Mouse (Mus musculus) frontal cortex, adult (tissue): Measurements from ENCODE around the gene Rnf144b.

ENCODE experiments used
- ATAC-seq: cut with Nextera tagmentation; 2 replicates; pipeline ENCODE4 v1.9.2; 2017; ENCODE audit warnings: mild to moderate bottlenecking, moderate library complexity, mixed read lengths; ENCODE audit not compliant: low TSS enrichment

Gene Rnf144b

GRCm38 (mm10) chr13:47124449-47124848, 2.0 kb downstream of the Rnf144b start:
- ATAC-seq = no peak

GRCm38 (mm10) chr13:47124986-47125385, 2.5 kb downstream of the Rnf144b start:
- no peak for ATAC-seq

GRCm38 (mm10) chr13:47125595-47125994, 3.1 kb downstream of the Rnf144b start:
- no peak for ATAC-seq

GRCm38 (mm10) chr13:47129090-47129489, 6.6 kb downstream of the Rnf144b start:
- no peak for ATAC-seq

- no peak for ATAC-seq
Observed at GRCm38 (mm10) chr13:47133058-47133457, 10.6 kb downstream of the Rnf144b start.

GRCm38 (mm10) chr13:47134836-47135235, 12.4 kb downstream of the Rnf144b start:
- peak; percentile 95 for ATAC-seq

GRCm38 (mm10) chr13:47135741-47136140, 13.3 kb downstream of the Rnf144b start:
- ATAC-seq = no peak

GRCm38 (mm10) chr13:47142764-47143163, 20.3 kb downstream of the Rnf144b start:
- ATAC-seq = no peak

- ATAC-seq = no peak
Observed at GRCm38 (mm10) chr13:47145939-47146338, 23.5 kb downstream of the Rnf144b start.

- 0 out of 2 replicates have a peak, but pooled peaks have one; percentile 17 for ATAC-seq
Observed at GRCm38 (mm10) chr13:47146388-47146787, 23.9 kb downstream of the Rnf144b start.

- peak; percentile 72 for ATAC-seq
Observed at GRCm38 (mm10) chr13:47148573-47148972, 26.1 kb downstream of the Rnf144b start.

GRCm38 (mm10) chr13:47149993-47150392, 27.5 kb downstream of the Rnf144b start:
- no peak for ATAC-seq

GRCm38 (mm10) chr13:47151060-47151459, 28.6 kb downstream of the Rnf144b start:
- ATAC-seq = peak; percentile 31

- peak; percentile 57 for ATAC-seq
Observed at GRCm38 (mm10) chr13:47152390-47152789, 29.9 kb downstream of the Rnf144b start.

- ATAC-seq = no peak
Observed at GRCm38 (mm10) chr13:47153206-47153605, 30.8 kb downstream of the Rnf144b start.

GRCm38 (mm10) chr13:47154866-47155265, 32.4 kb downstream of the Rnf144b start:
- no peak for ATAC-seq

GRCm38 (mm10) chr13:47156841-47157240, 34.4 kb downstream of the Rnf144b start:
- no peak for ATAC-seq

GRCm38 (mm10) chr13:47162001-47162400, 39.5 kb downstream of the Rnf144b start:
- no peak for ATAC-seq

- ATAC-seq = no peak
Observed at GRCm38 (mm10) chr13:47164732-47165131, 42.3 kb downstream of the Rnf144b start.

- ATAC-seq = no peak
Observed at GRCm38 (mm10) chr13:47165261-47165660, 42.8 kb downstream of the Rnf144b start.

- no peak for ATAC-seq
Observed at GRCm38 (mm10) chr13:47168484-47168883, 46.0 kb downstream of the Rnf144b start.

GRCm38 (mm10) chr13:47170026-47170425, 47.6 kb downstream of the Rnf144b start:
- no peak for ATAC-seq

GRCm38 (mm10) chr13:47170811-47171555, 48.5 kb downstream of the Rnf144b start:
- ATAC-seq = no peak

GRCm38 (mm10) chr13:47172891-47173290, 50.4 kb downstream of the Rnf144b start:
- ATAC-seq = no peak
